8 mouse cellular contexts compared by ENCODE assay signal in the genomic region with DNA sequence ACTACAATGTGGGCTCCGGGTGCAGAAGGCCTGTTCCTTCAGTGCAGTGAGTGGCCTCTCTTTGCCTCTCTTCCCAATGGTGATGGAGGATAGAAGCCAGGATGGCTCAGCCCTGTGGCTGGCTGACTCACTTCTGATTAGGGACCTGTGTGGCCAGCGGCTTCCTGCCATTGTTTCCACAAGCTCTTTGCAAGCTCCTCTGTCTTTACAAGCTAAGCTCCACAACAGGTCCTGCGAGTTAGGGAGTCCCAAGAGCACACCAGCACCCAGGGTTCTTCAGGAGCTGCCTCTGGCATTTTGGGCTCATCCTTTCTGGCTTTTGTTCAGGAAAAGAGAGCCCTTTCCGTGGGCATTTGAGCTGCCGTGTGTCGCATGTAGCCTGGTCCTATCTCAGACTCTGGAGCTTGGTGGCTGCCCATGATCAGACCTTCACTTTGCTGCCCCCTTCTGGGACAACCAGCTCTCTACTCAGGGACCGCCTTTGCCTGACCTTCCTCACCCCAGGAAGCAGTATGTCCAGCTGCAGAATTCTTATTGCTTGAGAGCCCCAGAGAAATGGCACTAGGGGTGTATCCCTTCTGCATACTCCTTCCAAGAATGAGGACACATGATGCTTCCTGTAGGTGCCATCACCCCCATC.
A peak's percentile ranks its signal among the peaks of the same experiment; 100 is the strongest.
DNase-seq lines count a peak whose midpoint lies in the region; ATAC-seq and TF ChIP-seq lines count a peak whose summit lies in the region.

No protein-coding gene starts in this region.

- H3K27me3 ChIP-seq in forebrain, embryonic 15.5 days, result no peaks in the 10 kb centered on the region
- H3K27me3 ChIP-seq in lung, postnatal 0 days (replicated peaks; ENCODE audit: insufficient read depth, low read length), result no peaks in the 10 kb centered on the region

- peak; percentile 35 for DNase-seq in MEL-GATA-1-ER (ENCODE audit: extremely low read depth, low read depth)
- peak; percentile 80 for DNase-seq in cerebellum, adult 11 months
- peak; percentile 78 for DNase-seq in heart, postnatal 25 days (ENCODE audit: low spot score)
- peak; percentile 60 for DNase-seq in layer of hippocampus, adult 9-11 months
- peak; percentile 87 for DNase-seq in lung, postnatal 0 days (ENCODE audit: low spot score)
- DNase-seq in ovary, postnatal 14 days (ENCODE audit: low spot score), result peak; percentile 71
- peak; percentile 86 for DNase-seq in thymus, postnatal 14 days

- peak; percentile 84 for TF ChIP-seq CTCF in lung, postnatal 0 days (IDR thresholded peaks at IDR 0.05)

- H3K4me3 ChIP-seq in forebrain, embryonic 15.5 days, result no peak overlapping the region
- H3K4me3 ChIP-seq in lung, postnatal 0 days (ENCODE audit: low read depth, low read length), result no peak overlapping the region

- no peak overlapping the region for H3K4me2 ChIP-seq in forebrain, embryonic 15.5 days (replicated peaks)
- H3K4me2 ChIP-seq in lung, postnatal 0 days (replicated peaks; ENCODE audit: low read depth, low read length), result no peak overlapping the region

- no peaks in the 10 kb centered on the region for H3K9me3 ChIP-seq in forebrain, embryonic 15.5 days
- H3K9me3 ChIP-seq in lung, postnatal 0 days (ENCODE audit: low read length), result no peaks in the 10 kb centered on the region

- TF ChIP-seq EP300 in lung, postnatal 0 days (IDR thresholded peaks at IDR 0.05), result no peak

- no peak for ATAC-seq in forebrain, embryonic 15.5 days (replicated peaks)
- ATAC-seq in lung, postnatal 0 days, result peak; percentile 86

- intact Hi-C loops in heart, postnatal 25 days (cut with DNase I), result loop anchor here (1.0 to 5.0 kb wide), 4 partner anchors 77 to 175 kb away; a partner anchor contains a TSS

- H3K36me3 ChIP-seq in forebrain, embryonic 15.5 days, result no peaks in the 10 kb centered on the region
- H3K36me3 ChIP-seq in lung, postnatal 0 days (ENCODE audit: insufficient read depth, low read length), result no peaks in the 10 kb centered on the region

- peaks cover 85% of the 10 kb centered on the region for H3K4me1 ChIP-seq in forebrain, embryonic 15.5 days
- peaks cover 17% of the 10 kb centered on the region for H3K4me1 ChIP-seq in lung, postnatal 0 days (ENCODE audit: insufficient read depth, low read depth, low read length)

- WGBS in forebrain, embryonic 15.5 days, result 16% methylated on average over 7 of the region's 7 CpGs
- WGBS in lung, postnatal 0 days, result 15% methylated on average over 7 of the region's 7 CpGs

- peak overlapping the region; percentile 38; the same call in 1 of the 2 replicates for H3K27ac ChIP-seq in forebrain, embryonic 15.5 days (replicated peaks)
- peak overlapping the region; percentile 55; the same call in 1 of the 2 replicates for H3K27ac ChIP-seq in lung, postnatal 0 days (ENCODE audit: low read length)

- H3K9ac ChIP-seq in forebrain, embryonic 15.5 days (replicated peaks), result no peak overlapping the region
- H3K9ac ChIP-seq in lung, postnatal 0 days (replicated peaks; ENCODE audit: low read depth), result no peak overlapping the region

Comparison
In these comparisons a context has a peak if more than half of its experiments do, and no peak if none do; other contexts are left out.
1. DNase-seq: peak in every context shown above with its lines; median percentile 87 in lung, postnatal 0 days; 86 in thymus, postnatal 14 days; 80 in cerebellum, adult 11 months; 78 in heart, postnatal 25 days; 71 in ovary, postnatal 14 days; 60 in layer of hippocampus, adult 9-11 months; 35 in MEL-GATA-1-ER.